Comparison of ENCODE assay signal across 8 mouse cellular contexts in genomic region chr2:130628424-130628823, GRCm38 (mm10). TPM values are rescaled to one million over a fixed set of nuclear protein-coding genes. Genes with fewer than 3 reads are reported as not detected.
DNase-seq lines count a peak whose midpoint lies in the region; ATAC-seq lines count a peak whose summit lies in the region.

No protein-coding gene starts in this region.

- DNase-seq in cerebellum, postnatal 10 days, result peak; percentile 40 to 43
- DNase-seq in thymus, postnatal 0 days (ENCODE audit: low spot score), result peak; percentile 10
- DNase-seq in thymus, postnatal 25 days, result no peak
- peak; percentile 65 for DNase-seq in induced T-regulatory cell, adult 2 months (ENCODE audit: low read depth)
- peak; percentile 51 for DNase-seq in naive thymus-derived CD4-positive, alpha-beta T cell, adult 2 months (ENCODE audit: low read depth)
- DNase-seq in gastrocnemius, postnatal 10 days, result no peak
- no peak for DNase-seq in right cerebral cortex, postnatal 25 days

- no peak for ATAC-seq in cerebellum, adult (ENCODE audit: insufficient number of reproducible peaks, low FRiP score, low TSS enrichment)

RNA-seq across cellular contexts. Expression of gene Fastkd5, which starts 1.4 kb away (rescaled TPM):
- 13.6 and 16.7 TPM in 2 replicates for polyA plus RNA-seq in thymus, postnatal 0 days (2015; fragmentation: Nextera tagmentation; extraction: Ambion mirVana)
- total RNA-seq in gastrocnemius, postnatal 10 days (2021), result 1 to 10 TPM; 4.8 to 6.0 TPM

RNA-seq across cellular contexts. Expression of gene Ubox5, which starts 1.4 kb away (rescaled TPM):
- polyA plus RNA-seq in thymus, postnatal 0 days (2015; fragmentation: Nextera tagmentation; extraction: Ambion mirVana), result 8.6 and 9.3 TPM in 2 replicates
- 1 to 10 TPM; 4.7 to 5.1 TPM for total RNA-seq in gastrocnemius, postnatal 10 days (2021)

RNA-seq across cellular contexts. Expression of gene Lzts3, which starts 14.2 kb away (rescaled TPM):
- 0.55 and 0.58 TPM in 2 replicates for polyA plus RNA-seq in thymus, postnatal 0 days (2015; fragmentation: Nextera tagmentation; extraction: Ambion mirVana)
- total RNA-seq in gastrocnemius, postnatal 10 days (2021), result 1 to 10 TPM; 2.9 to 3.4 TPM

RNA-seq across cellular contexts. Expression of gene Ddrgk1, which starts 36.0 kb away (rescaled TPM):
- polyA plus RNA-seq in thymus, postnatal 0 days (2015; fragmentation: Nextera tagmentation; extraction: Ambion mirVana), result 59.0 and 61.4 TPM in 2 replicates
- 10 to 100 TPM; 66.1 to 71.3 TPM for total RNA-seq in gastrocnemius, postnatal 10 days (2021)

RNA-seq across cellular contexts. Expression of gene Itpa, which starts 39.0 kb away (rescaled TPM):
- 107 and 112 TPM in 2 replicates for polyA plus RNA-seq in thymus, postnatal 0 days (2015; fragmentation: Nextera tagmentation; extraction: Ambion mirVana)
- total RNA-seq in gastrocnemius, postnatal 10 days (2021), result 10 to 100 TPM; 15.9 to 16.5 TPM

Comparison
In these comparisons a context has a peak if more than half of its experiments do, and no peak if none do; other contexts are left out.
1. DNase-seq: peak in cerebellum, postnatal 10 days (2 of 2), thymus, postnatal 0 days (single experiment), induced T-regulatory cell, adult 2 months (single experiment) and naive thymus-derived CD4-positive, alpha-beta T cell, adult 2 months (single experiment); none in thymus, postnatal 25 days (single experiment), gastrocnemius, postnatal 10 days (single experiment) and right cerebral cortex, postnatal 25 days (single experiment).